Mouse (Mus musculus) heart, postnatal 0 days (tissue): ENCODE measurements around the gene Gm13178.

Source experiments
- CTCF ChIP-seq: IDR thresholded peaks from 2 replicates; pipeline ENCODE4 v1.5.1; 2016; ENCODE audit warnings: antibody characterized with exemption, control low read depth, low read depth
- EP300 ChIP-seq: IDR thresholded peaks from 2 replicates; pipeline ENCODE4 v1.6.1; 2016; ENCODE audit warnings: antibody characterized with exemption, low read depth

- TF ChIP-seq EP300 (no peak), CTCF (peak; percentile 63)
Measured at GRCm38 (mm10) chr4:144765722-144766121, 44.5 kb upstream of the Gm13178 start.
